Comparison of ENCODE assay signal across 14 mouse cellular contexts in genomic region chr19:60129635-60130034, GRCm38 (mm10).
"Had no signal": no experiment of that assay in that cellular context is flagged by ENCODE, and none has a peak within 500 bp of the region (broad histone marks: within the 10 kb centered on the region; RNA-seq: fewer than 3 reads in every experiment).

No protein-coding gene starts in this region.

- DNase-seq: kidney, adult 11 months; kidney, adult 9 months; kidney, postnatal 36 days; layer of hippocampus, adult 9-11 months; lung, adult 2 months; lung, postnatal 4 days; thymus, adult 2 months; thymus, postnatal 25 days had no signal

- H3K27ac ChIP-seq: kidney, postnatal 0 days; limb, embryonic 10.5 days; midbrain, embryonic 13.5 days; stomach, embryonic 15.5 days had no signal

- H3K9ac ChIP-seq: midbrain, embryonic 13.5 days; stomach, embryonic 15.5 days had no signal

- ATAC-seq: inflammation-experienced regulatory T-cells, adult 6 months; lung, postnatal 0 days; midbrain, embryonic 13.5 days had no signal

- H3K4me3 ChIP-seq: limb, embryonic 10.5 days; midbrain, embryonic 13.5 days; stomach, embryonic 15.5 days had no signal

- H3K4me1 ChIP-seq: limb, embryonic 10.5 days; midbrain, embryonic 13.5 days; stomach, embryonic 15.5 days had no signal

- H3K27me3 ChIP-seq: midbrain, embryonic 13.5 days; stomach, embryonic 15.5 days had no signal

- H3K36me3 ChIP-seq: limb, embryonic 10.5 days; midbrain, embryonic 13.5 days; stomach, embryonic 15.5 days had no signal

- H3K9me3 ChIP-seq: limb, embryonic 10.5 days; midbrain, embryonic 13.5 days; stomach, embryonic 15.5 days had no signal

- H3K4me2 ChIP-seq: midbrain, embryonic 13.5 days; stomach, embryonic 15.5 days had no signal
